Mouse (Mus musculus) 3134 (cell line): ENCODE measurements around the gene Col17a1.

Source experiments
- DNase-seq: peaks from one replicate; pipeline ENCODE4 v3.0.0-alpha.2; 2011; ENCODE audit warnings: low spot score; ENCODE audit not compliant: insufficient read length; ENCODE audit errors: extremely low read depth

The Col17a1 gene

DNA sequence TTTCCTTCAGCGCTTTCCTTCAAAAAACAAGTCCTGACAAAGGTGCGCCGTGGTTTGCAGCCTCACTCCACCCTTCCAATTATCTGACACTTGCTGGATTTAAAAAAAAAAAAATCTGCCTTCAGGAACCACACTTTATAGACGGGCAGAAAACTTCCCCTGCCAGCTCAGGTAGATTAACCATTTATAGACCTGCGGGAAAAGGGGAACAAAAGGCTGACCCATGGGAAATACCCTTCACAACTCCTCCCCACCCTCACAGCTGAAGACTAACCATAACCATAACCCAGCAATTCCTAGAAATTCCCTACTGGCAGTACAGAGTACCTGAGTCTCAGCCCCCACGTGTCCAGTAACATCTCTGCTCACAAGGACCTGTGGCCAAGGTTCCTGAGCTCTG is at the start of gene Col17a1:
Col17a1 (minus strand) TSS at position 101 of the 400 bp plus-strand sequence.
- DNase-seq: no peak

DNA sequence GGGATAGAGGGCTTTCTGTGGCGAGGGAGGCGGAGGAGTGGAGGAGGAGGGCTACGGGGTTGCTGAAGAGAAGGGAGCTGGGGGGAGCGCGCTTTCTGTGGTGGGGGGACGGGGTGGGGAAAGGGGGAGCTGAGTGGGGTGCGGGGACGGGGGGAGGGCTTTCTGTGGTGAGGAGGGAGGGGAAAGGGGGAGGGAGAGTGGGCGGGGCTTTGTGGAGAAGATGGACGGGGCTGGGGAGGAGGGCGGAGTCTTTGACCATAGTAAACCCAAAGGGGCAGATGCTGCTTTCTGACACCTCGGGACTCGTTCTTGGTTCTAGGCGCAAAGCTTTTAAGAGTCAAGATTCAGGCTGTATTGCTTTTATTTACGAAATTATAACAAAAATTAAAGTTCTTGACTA is 40.0 kb upstream of the Col17a1 start:
- DNase-seq: no peak

DNA sequence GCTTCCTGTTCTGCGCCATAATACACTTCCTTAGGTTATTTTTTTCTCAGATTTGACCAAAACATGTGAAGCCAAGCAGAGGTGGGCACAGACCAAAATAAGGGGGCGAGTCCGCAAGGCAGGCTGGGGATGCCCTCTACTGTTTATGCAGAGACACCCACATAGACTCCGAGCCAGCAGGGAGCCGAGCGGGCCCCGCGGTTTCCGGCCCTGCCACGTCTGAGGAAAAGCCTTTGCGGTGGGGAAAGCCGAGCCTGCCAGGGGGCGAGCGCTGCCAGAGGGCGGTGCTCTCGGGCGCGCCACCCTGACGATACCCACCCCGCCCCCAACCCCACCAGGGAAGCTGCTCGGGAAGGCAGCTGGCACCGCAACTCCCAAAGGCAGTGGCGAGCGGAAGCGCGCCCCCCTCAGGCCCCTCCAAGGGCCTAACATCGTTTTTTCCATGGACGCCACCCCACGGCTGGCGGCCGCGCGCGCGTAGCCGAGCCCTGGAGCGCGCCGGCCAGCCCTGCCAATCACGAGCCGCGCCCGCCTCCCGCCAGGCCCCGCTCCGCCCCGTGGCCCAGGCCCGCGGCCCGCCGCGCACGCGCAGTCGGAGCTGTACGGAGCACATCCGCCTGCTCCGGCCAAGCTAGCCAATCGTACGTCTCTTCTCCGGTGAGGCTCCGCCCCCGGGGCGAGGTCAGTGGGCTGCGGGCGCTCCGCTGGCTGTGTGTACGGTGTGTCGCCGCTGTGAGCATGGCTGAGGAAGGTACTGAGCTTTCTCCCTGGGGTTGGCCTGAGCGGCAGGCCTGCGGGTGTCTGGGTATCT is 39.4 kb upstream of the Col17a1 start, which contains the start of gene Sfr1:
Sfr1 (plus strand) TSS at position 612 of the 811 bp plus-strand sequence.
- DNase-seq: peak; percentile 97

DNA sequence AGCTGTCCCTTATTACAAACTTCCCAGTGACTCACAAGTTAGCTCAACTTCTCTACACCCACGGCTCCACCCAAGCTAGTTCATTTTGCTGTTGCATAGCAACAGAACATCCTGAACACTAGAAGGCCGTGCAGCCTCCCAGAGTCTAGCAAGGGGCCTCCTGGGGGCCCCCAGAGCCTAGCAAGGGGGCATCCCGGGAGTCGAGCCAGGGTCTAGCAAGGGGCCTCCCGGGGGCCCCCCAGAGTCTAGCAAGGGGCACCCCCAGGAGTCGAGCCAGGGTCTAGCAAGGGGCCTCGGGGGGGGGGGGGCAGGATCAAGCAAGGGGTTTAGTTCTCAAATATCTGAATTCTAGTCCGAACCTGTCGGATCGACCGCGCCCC is 38.8 kb upstream of the Col17a1 start:
- DNase-seq: peak; percentile 87

DNA sequence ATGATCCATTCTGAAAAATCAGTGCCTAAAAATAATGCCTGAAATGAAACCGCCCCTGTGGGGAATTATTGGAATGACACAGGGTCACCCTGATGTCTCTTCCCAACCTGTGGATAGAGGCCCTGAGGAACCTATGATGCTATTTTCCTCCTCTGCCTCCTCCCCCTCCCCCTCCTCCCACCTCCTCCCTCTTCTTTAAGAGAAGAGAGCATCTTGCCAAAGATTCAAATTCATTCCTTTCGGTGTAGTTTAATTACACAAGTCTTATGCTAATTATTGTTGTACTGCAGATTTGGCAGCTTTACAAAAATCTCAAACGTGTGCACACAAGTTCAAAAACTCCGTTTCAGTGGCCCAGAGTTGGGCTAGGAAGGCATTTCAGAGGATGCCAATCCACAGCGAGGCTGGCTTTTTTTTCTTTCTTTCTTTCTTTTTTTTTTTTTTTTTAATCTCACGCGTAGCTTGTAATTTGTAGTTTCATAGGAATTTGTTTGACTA is 33.8 kb upstream of the Col17a1 start:
- DNase-seq: no peak

DNA sequence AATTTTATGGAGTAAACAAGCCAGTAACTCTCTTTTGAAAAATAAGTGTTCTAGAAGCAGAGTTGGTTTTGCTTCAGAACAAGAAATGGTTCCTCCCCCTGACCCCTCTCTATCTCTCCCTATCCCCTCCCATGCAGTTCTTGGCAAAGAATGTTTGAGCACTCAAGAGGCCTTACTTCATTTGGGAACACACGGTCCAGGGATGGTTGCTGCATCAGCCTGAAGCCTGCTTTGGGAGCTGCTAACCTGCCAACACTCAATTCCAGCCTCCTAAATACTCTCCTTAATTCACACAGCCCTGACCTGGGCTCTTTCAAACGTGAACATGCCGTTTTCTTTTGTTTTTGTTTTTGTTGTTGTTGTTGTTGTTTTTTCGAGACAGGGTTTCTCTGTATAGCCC is 33.0 kb upstream of the Col17a1 start:
- DNase-seq: no peak

DNA sequence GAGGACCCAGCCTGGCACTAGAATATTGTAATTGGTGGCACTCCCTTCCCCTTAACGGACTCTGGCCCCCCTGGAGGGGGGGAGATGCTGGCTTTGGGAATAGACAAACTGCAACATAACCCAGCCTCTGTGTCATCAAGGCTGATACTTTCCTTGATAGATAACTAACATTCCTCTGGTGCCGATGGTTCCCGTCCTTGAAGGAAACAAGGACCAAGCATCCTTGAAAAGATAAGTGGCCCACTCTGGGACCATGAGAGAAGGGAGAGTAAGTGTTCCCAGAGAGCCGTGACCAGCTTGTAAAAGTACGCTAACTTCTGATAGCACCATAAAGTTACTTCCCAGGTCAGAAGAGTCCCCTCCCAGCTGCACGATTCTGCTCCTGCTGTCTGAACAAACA is 30.6 kb upstream of the Col17a1 start:
- no peak for DNase-seq

DNA sequence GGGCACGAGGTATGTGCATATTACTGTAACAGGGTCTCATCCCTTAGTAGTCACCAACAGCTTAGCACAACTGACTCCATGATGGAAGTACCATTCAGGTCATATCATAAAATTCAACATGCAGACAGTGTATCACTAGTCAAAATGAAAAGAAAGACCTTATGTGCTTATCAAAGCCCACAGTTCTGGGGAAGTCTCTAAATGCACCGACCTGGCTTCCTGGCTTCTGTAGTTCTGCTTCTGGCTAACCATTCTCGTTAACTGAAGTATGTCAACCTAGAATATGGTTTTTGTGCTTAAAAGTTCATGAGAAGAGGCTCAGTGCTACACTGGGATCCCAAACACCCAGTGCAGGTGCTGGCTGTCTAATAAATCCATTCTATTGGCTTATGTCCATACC is 27.3 kb upstream of the Col17a1 start:
- no peak for DNase-seq

DNA sequence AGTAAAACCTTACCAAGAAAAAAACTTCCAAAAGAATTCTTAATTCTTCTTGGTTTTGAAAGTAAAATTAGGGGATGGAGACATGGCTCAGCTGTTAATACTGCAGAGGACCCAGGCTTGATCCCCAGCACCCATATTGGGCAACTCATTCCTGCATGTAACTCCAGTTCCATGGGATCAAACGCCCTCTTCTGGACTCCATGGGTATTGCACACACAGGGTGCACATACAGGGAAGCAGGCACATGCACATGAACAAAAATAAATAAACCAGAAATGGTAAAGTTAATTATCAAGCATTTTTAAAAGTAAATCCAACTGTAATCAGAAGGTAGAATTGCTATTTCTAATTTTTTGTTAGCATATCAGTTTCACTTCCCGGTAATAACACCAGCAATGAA is 24.2 kb upstream of the Col17a1 start:
- no peak for DNase-seq

DNA sequence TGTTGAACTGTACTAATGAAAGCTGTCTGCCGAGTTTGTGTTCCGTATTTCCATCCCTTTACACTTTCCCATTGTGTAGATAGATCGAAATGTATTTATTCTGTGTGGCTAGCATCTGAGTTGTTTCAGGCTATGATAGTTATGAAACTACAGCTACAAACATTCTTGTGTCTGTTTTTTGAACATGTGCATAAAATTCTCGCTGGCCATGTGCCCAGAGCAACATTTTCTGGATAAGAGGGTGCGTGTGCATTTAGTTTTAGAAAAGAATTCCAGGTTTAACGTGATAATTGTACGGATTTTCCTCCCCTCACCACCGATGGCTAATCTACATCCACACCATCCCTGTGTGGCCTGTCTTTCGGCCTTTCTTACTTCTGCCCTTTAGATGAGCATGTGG is 21.6 kb upstream of the Col17a1 start:
- DNase-seq: no peak

DNA sequence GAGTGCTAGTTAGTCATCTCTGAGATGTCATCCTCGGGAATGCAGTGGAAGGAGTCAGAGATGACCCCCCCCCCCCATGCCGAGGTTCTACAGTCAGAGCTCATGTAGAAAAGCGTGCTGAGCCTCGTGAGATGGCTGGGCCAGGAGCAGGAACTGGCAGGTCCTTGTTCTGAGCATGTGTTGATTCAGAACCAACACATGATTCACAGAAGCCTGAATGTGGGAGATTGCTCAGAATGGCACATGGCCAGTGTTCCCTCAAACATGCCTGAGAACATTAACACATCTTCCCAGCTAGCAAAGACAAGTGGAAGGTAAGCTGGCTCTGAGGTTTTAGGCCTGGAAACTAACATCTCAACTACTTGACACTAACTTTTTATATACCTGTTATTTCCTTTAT is 18.5 kb upstream of the Col17a1 start:
- peak; percentile 33 for DNase-seq

DNA sequence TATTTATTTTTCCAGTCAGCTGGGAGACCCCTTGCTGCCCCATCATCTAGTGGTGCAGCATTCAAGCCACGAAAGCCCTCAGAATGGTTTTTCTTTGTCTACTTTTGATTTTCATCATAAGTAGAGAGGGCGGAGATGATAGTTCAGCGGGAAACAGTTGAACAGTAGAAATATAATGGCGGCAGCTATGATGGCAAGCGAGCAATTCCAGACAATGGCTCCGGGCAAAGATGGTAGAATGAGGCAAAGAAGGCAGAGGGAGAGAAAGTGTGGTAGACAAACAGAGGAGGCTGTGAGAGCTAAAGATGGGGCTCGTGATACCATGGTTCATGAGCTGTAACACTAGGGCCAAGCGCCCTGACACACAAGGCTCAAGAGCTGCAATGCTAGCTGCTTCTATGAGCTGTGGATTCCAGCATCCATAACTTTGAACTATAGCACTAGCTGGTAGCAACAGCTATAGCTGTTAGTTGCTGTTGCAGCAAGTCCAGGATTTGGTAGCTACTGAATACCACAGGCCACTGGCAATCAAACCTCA is 13.9 kb upstream of the Col17a1 start:
- DNase-seq: no peak

DNA sequence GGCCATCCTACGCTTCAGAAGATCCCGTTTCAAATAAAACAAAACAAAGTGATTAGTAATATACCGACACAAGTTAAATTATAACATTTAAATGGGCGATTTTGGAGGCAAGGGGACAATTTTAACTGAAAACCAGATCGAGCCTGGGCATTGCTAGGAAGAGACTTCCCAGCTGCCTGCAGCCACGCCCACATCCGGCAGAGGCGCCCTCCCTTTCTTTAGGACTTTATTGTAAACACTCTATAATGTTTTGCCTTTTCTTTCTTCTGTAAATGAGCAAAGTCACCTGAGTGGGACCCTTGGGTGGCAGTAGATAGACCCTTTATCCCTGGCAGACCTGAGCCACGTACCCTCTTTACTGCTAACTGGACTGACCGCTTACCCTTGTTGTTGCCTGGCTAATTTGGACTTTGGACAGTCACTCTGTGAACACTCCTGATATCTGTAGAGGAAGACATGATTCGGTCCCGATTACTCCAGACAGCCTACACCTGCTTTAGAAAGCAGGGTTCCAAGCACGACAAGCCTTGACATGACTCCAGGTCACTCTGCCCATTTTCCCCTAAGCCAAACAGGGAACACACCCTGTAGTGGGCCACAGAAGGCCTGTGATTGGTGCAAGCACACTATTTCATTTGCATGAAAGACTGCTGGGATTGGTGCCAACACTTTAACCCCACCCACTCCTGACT is 13.3 kb upstream of the Col17a1 start:
- no peak for DNase-seq

DNA sequence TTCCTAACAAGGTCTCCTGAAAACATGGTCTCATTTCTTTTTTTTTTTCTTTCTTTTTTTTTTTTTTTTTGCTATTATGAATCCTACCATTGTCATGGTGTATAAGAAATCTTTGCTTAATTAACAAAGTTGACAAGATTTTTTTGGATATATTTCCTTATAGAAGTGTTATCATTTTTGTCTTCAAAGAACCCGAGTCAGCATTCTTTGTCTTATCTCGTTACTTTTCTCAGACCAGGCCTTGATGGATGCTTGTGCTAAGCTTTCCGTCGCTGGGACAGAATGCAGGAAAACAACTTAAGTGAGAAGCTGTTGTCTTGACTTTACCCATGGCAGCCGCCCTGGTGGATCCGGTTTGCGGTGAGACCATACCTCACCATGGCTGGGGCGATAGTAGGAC is 8.6 kb upstream of the Col17a1 start:
- DNase-seq: no peak

DNA sequence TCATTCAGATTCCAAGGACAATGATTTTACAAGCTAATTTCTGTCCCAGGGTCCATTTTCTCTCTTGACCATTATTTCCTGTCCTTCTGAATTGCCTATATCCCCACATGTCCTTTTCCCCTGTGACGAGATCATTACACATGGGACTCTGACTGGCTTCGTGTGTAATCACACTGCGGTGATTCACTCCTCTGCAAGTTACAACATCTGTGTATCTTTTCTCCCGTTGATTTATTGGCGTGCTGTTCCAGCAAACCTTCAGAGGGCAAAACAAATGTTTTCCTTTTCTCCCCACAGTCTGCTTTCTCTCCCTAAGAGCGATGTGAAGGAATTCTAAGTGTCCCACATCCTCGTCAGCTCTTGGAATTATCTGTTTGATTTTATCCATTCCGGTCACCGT is 7.8 kb upstream of the Col17a1 start:
- peak; percentile 25 for DNase-seq

DNA sequence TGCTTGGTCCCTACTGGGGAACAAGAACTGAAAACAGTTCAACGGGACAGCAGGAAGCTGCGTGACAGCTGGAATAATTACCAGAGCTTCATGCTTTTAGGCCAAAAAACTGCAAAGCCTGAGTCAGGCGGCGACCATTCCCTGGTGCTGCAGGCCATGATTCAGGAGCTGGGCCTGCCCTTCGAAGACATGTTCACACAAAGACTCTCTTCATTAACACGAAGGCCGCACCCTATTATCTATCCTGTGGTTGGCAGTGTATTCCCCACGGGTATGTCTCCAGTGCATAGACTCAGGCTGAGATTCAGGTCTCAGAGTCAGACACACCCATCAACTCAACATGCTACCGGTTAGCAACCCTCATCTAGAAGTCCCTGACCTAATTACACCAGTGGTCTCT is 6.4 kb upstream of the Col17a1 start:
- DNase-seq: peak; percentile 44

DNA sequence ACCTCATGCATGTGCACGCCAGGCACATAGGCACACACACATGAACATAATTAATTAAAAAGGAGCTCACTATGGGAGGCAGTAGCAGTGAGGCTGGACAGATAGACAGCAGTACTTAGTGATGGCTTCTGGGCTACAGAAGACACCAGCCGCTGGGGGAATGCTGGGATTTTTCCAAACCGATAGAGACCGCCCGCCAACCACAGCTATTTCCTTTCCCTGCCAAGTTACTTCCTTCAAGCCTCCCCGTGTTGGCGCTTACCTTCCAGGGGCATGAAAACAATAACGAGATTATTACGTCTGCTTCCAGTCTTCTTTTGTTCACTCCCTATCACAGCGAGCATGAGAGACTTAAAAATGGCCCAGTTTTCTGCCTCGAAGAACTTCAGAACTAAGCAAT is 5.2 kb upstream of the Col17a1 start:
- no peak for DNase-seq

DNA sequence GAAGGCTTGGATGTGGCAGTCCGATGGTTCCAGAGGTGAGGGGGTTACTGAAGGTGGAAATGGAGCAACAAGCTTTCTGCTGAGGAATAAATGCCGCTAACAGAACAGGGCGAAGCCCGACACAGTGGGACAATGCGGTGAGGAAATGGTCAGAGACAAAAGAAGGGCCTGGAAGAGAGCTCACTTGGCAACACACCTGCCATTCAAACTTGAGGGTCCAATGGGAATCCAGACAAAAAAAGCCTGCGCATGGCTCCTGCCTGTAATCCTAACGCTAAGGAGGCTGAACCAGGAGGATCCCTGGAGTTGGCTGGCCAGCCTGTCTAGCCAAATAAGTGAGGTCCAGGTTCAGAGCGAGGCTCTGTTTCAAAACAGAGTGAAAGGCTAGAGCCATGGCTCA is 4.5 kb upstream of the Col17a1 start:
- no peak for DNase-seq

DNA sequence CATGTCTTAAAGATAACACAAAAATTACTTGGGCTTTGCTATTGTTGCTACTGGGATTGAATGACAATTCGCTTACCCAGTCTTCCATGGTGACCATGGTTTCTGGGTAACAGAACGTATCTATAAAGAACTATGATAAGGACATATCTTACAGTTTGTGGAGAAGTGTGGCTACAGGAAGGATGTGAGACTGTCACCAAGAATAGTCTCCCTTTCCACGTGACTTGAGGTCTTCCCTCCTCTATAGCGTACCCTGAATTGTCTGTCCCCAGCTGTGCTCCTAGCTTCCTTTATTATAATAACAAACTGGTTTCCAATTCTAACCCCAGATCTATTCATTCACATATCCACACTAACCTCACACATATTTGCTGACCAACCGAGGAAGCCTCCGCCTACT is 3.8 kb upstream of the Col17a1 start:
- no peak for DNase-seq

DNA sequence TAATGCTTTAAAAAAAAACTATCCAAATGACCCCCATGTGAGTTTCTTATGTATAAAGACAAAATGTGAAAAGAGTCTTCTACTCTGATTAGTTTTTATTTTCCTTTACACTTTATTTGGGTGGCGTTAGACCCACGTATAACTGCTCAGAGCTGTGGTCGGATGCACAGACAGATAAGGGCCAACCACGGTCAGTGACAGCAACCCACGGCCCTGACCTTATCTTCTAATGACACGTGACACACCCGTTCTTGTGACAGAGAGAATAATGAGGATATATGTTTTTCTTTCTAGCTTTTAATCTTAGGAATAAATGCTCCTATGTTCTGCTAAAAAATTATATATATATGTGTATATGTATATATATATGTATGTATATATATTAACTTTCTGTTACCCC is 2.3 kb downstream of the Col17a1 start:
- no peak for DNase-seq

DNA sequence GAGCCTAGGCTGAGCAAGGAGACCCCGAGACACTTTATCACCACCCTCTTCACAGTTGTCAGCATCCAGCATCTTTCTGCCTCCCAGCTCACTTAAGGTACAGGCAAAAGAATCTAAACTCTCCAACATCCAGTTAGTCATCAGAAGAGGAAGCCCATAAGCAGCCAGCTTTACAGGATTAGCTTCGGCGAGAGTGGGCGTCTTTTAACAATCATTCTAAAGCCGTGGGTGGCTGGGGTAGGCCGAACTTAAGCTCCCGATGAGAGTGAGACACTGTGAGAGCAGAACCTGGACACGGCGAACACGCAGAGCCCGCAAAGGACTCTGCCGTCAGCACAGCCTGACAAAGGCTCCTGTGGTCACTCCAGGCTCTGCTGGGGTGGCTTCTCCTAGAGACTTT is 13.2 kb downstream of the Col17a1 start:
- no peak for DNase-seq

DNA sequence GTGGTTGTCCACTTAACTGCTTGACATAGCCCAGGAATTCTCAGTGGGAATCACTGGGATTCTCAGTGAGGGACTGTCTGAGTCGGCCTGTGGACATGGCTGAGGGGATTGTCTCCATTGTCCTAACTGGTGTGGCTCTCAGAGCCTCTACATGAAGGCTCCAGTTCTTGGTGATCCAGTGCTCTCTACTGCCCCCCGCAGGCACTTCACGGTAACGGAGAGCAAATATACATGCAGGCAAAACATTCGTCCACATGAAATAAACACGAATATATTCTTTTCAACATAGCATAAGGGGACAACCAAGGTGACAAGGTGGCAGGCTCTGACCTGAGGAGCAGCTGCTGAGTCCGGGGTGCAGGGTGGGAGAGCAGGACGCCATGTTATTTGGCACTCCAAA is 17.5 kb downstream of the Col17a1 start:
- peak; percentile 20 for DNase-seq
